In genomic region chr7:30457629-30458330, GRCm38 (mm10) we compare ENCODE assay signal across 8 mouse cellular contexts. TPM values are rescaled to one million over a fixed set of nuclear protein-coding genes. Genes with fewer than 3 reads are reported as not detected.
DNase-seq lines count a peak whose midpoint lies in the region; ATAC-seq lines count a peak whose summit lies in the region.

Gene Kirrel2, minus strand, starts transcription at chr7:30457690.
Gene Nphs1, plus strand, starts transcription at chr7:30458315.

- peaks cover 34% of the 10 kb centered on the region for H3K4me1 ChIP-seq in forebrain, embryonic 10.5 days
- H3K4me1 ChIP-seq in neural tube, embryonic 11.5 days (ENCODE audit: control insufficient read depth, insufficient read depth, low read length), result peaks cover 14% of the 10 kb centered on the region

- H3K9me3 ChIP-seq in forebrain, embryonic 10.5 days, result no peaks in the 10 kb centered on the region
- no peaks in the 10 kb centered on the region for H3K9me3 ChIP-seq in neural tube, embryonic 11.5 days (ENCODE audit: control insufficient read depth, low read length)

- DNase-seq in left cerebral cortex, adult 18-20 months (ENCODE audit: low spot score in 2 of 2), result peak; percentile 61 to 74
- DNase-seq in left cerebral cortex, adult 11 months (ENCODE audit: low spot score), result no peak
- peak; percentile 40 for DNase-seq in forebrain, embryonic 10.5 days (ENCODE audit: extremely low spot score, low spot score)
- DNase-seq in kidney, postnatal 4 days, result peak; percentile 61 to 75
- peak; percentile 87 for DNase-seq in neural tube, embryonic 11.5 days (ENCODE audit: low spot score)
- no peak for DNase-seq in adipocyte (ENCODE audit: low spot score)
- DNase-seq in spleen, postnatal 36 days (ENCODE audit: low spot score in 2 of 2), result no peak

- H3K4me3 ChIP-seq in forebrain, embryonic 10.5 days, result peak within 1 kb of the TSS; percentile 41
- peak within 1 kb of the TSS; percentile 26 for H3K4me3 ChIP-seq in neural tube, embryonic 11.5 days (ENCODE audit: low read depth, low read length)

- peak within 1 kb of the TSS; percentile 41 for H3K4me2 ChIP-seq in neural tube, embryonic 11.5 days (ENCODE audit: low read depth)

- peak; percentile 90 for ATAC-seq in neural tube, embryonic 11.5 days (ENCODE audit: insufficient read depth, low FRiP score, low TSS enrichment)
- ATAC-seq in granulocyte monocyte progenitor cell, adult 5-6 weeks (replicated peaks; ENCODE audit: poor library complexity, severe bottlenecking), result no peak

- H3K27me3 ChIP-seq in forebrain, embryonic 10.5 days (ENCODE audit: poor library complexity, severe bottlenecking), result peaks cover 100% of the 10 kb centered on the region
- H3K27me3 ChIP-seq in neural tube, embryonic 11.5 days (ENCODE audit: control insufficient read depth, insufficient read depth, low read length), result peaks cover 87% of the 10 kb centered on the region

- H3K36me3 ChIP-seq in forebrain, embryonic 10.5 days (replicated peaks), result no peaks in the 10 kb centered on the region
- H3K36me3 ChIP-seq in neural tube, embryonic 11.5 days (ENCODE audit: control insufficient read depth, insufficient read depth, low read length), result no peaks in the 10 kb centered on the region

- H3K9ac ChIP-seq in neural tube, embryonic 11.5 days (ENCODE audit: low read length), result peak within 1 kb of the TSS; percentile 30; the same call in 1 of the 2 replicates

- 2% methylated on average over 16 of the region's 16 CpGs for WGBS in forebrain, embryonic 10.5 days
- WGBS in neural tube, embryonic 11.5 days, result under 1% methylated on average over 16 of the region's 16 CpGs

- H3K27ac ChIP-seq in forebrain, embryonic 10.5 days, result no peak within 1 kb of the TSS
- peak within 1 kb of the TSS; percentile 47 for H3K27ac ChIP-seq in neural tube, embryonic 11.5 days (ENCODE audit: low read depth, low read length)

RNA-seq across cellular contexts. Expression of gene Kirrel2, which starts in this region (rescaled TPM):
- total RNA-seq in left cerebral cortex, adult 18-20 months (2021), result 1 to 10 TPM; 8.2 to 8.3 TPM
- 0.29 and 0.52 TPM in 2 replicates for polyA plus RNA-seq in forebrain, embryonic 10.5 days (2016; fragmentation: Nextera tagmentation; extraction: Ambion mirVana)
- 19.0 and 19.6 TPM in 2 replicates for polyA plus RNA-seq in neural tube, embryonic 11.5 days (2014; fragmentation: Nextera tagmentation; extraction: Ambion mirVana)
- not detected in 2 replicates for total RNA-seq in granulocyte monocyte progenitor cell, adult 5-6 weeks (2014; fragmentation: Nextera tagmentation)
- not detected in 2 replicates for total RNA-seq in granulocyte monocyte progenitor cell, adult 5-6 weeks (2017)

RNA-seq across cellular contexts. Expression of gene Nphs1, which starts in this region (rescaled TPM):
- under 1 TPM; 0.44 to 0.52 TPM for total RNA-seq in left cerebral cortex, adult 18-20 months (2021)
- polyA plus RNA-seq in forebrain, embryonic 10.5 days (2016; fragmentation: Nextera tagmentation; extraction: Ambion mirVana), result 0.07 TPM in 1 of 2 replicates, not detected in the other
- 1.8 and 3.4 TPM in 2 replicates for polyA plus RNA-seq in neural tube, embryonic 11.5 days (2014; fragmentation: Nextera tagmentation; extraction: Ambion mirVana)
- not detected in 2 replicates for total RNA-seq in granulocyte monocyte progenitor cell, adult 5-6 weeks (2014; fragmentation: Nextera tagmentation)
- total RNA-seq in granulocyte monocyte progenitor cell, adult 5-6 weeks (2017), result 0.56 and 0.57 TPM in 2 replicates

Comparison
In these comparisons a context has a peak if more than half of its experiments do, and no peak if none do; other contexts are left out.
1. RNA of gene Kirrel2 (total RNA-seq): 8.2 to 8.3 TPM in left cerebral cortex, adult 18-20 months; not detected in granulocyte monocyte progenitor cell, adult 5-6 weeks; every median in the first group is over 4 times any median in the second.
2. RNA of gene Kirrel2 (polyA plus RNA-seq): 19.0 to 19.6 TPM in neural tube, embryonic 11.5 days; 0.29 to 0.52 TPM in forebrain, embryonic 10.5 days; every median in the first group is over 10 times any median in the second.
3. DNase-seq: peak in left cerebral cortex, adult 18-20 months (2 of 2), kidney, postnatal 4 days (2 of 2) and neural tube, embryonic 11.5 days (single experiment); none in left cerebral cortex, adult 11 months (single experiment), adipocyte (single experiment) and spleen, postnatal 36 days (0 of 2).
4. Peak in DNase-seq and H3K4me3 ChIP-seq in forebrain, embryonic 10.5 days; RNA of the genes that start here not detected or under 1 TPM.